Mouse (Mus musculus) C2C12 (cell line): ENCODE data around the gene Defb25. TPM values are rescaled to one million over a fixed set of nuclear protein-coding genes. Genes with fewer than 3 reads are reported as not detected.

Experiments
- H3K27me3 ChIP-seq: one replicate; pipeline ENCODE4 v1.6.1; 2011; ENCODE audit not compliant: control insufficient read depth, insufficient read depth, insufficient read length
- H3K36me3 ChIP-seq: one replicate; pipeline ENCODE4 v1.6.1; 2011; ENCODE audit not compliant: control insufficient read depth, insufficient read depth
- H3K4me3 ChIP-seq: one replicate; pipeline ENCODE4 v1.5.1; 2011; ENCODE audit warnings: mild to moderate bottlenecking, control low read depth; ENCODE audit not compliant: poor library complexity, insufficient read depth, severe bottlenecking
- H3K79me2 ChIP-seq: one replicate; pipeline ENCODE4 v1.6.1; 2011; ENCODE audit not compliant: control insufficient read depth, insufficient read depth
- H3K79me3 ChIP-seq: one replicate; pipeline ENCODE4 v1.6.1; 2011; ENCODE audit warnings: low read depth, control low read depth
- H3ac ChIP-seq: one replicate; pipeline ENCODE3; 2011; ENCODE audit warnings: low read depth; ENCODE audit not compliant: control insufficient read depth, insufficient read length
- CEBPB ChIP-seq: IDR thresholded peaks from one replicate; pipeline ENCODE4 v1.6.1; 2011; ENCODE audit warnings: low read depth, mild to moderate bottlenecking, control low read depth, moderate library complexity
- CTCF ChIP-seq: IDR thresholded peaks from one replicate; pipeline ENCODE4 v1.5.1; 2011; ENCODE audit not compliant: control insufficient read depth, insufficient read depth, insufficient read length
- FOSL1 ChIP-seq: IDR thresholded peaks from one replicate; pipeline ENCODE4 v1.8.0; 2011; ENCODE audit warnings: mild to moderate bottlenecking, low read length; ENCODE audit not compliant: poor library complexity, insufficient read depth, severe bottlenecking
- MAX ChIP-seq: IDR thresholded peaks from one replicate; pipeline ENCODE4 v1.6.1; 2011; ENCODE audit warnings: mild to moderate bottlenecking, control low read depth
- MYOD1 ChIP-seq: IDR thresholded peaks from one replicate; pipeline ENCODE4 v1.6.1; 2011; ENCODE audit warnings: low read depth; ENCODE audit not compliant: control insufficient read depth, insufficient read length
- MYOG ChIP-seq: IDR thresholded peaks from one replicate; pipeline ENCODE4 v1.6.1; 2011; ENCODE audit not compliant: control insufficient read depth, insufficient read length; ENCODE audit errors: extremely low read depth
- USF1 ChIP-seq: IDR thresholded peaks from one replicate; pipeline ENCODE4 v1.6.1; 2011; ENCODE audit warnings: low read depth, mild to moderate bottlenecking, control low read depth, moderate library complexity
- polyA plus RNA-seq: library from polyadenylated mRNA; unstranded; fragments of >200 nt; fragmentation: generic; extraction: Trizol; gene quantifications from one replicate; pipeline ENCODE4 v1.2.1, GENCODE M21; 2012; ENCODE audit warnings: missing spikeins

Gene Defb25
- polyA plus RNA-seq, 1 experiment: 3.6 TPM

DNA sequence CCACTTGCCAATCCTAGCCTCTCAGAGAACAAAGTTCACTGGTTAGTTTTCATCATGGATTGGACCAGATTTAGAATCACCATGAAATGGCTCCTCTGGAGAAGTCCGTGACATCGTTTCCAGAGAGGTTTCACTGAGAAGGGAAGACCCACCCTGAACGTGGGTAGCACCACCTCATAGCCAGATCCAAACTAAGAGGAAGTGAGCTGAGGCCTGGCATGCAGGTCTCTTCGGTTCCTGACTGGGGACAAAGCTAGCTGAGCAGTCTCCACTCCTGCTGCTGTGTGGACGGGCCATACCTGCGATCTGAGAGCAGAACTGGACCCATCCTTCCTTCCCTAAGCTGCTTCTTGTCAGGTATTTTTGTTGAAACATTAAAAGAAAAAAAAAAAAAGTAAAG, 38.3 kb upstream of the Defb25 start:
- Histone ChIP-seq H3ac (no peak overlapping the region), H3K79me3 (no peaks in the 10 kb centered on the region), H3K79me2 (no peaks in the 10 kb centered on the region), H3K4me3 (no peak overlapping the region), H3K27me3 (no peaks in the 10 kb centered on the region), H3K36me3 (no peaks in the 10 kb centered on the region)
- TF ChIP-seq CEBPB (no peak), MYOD1 (no peak), CTCF (no peak), FOSL1 (no peak), USF1 (no peak), MAX (no peak), MYOG (no peak)

DNA sequence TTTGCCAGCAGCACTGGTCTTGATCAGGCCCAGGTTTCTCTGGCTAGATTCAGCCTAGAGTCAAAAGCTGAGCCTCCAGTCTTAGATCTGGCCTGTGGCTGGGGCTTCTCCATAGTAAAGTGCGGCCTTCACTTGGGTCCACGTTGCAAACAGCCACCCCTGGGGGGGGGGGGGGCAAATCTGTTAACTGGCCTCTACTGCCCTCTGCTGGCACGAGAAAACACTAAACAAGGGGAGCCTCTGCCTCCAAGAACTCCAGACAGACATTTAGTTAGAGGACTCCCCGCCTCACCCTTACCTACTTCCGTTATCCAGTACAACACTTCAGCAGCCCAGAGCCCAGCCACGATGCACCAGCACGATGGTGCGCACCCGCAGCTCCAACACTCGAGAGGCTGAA, 34.5 kb upstream of the Defb25 start:
- H3K36me3 ChIP-seq: no peaks in the 10 kb centered on the region
- H3K27me3 ChIP-seq: no peaks in the 10 kb centered on the region
- TF ChIP-seq USF1 (no peak), MYOG (no peak), FOSL1 (no peak), MAX (no peak)
- H3K79me2 ChIP-seq: no peaks in the 10 kb centered on the region
- H3K4me3 ChIP-seq: no peak overlapping the region
- H3ac ChIP-seq: no peak overlapping the region
- H3K79me3 ChIP-seq: no peaks in the 10 kb centered on the region

DNA sequence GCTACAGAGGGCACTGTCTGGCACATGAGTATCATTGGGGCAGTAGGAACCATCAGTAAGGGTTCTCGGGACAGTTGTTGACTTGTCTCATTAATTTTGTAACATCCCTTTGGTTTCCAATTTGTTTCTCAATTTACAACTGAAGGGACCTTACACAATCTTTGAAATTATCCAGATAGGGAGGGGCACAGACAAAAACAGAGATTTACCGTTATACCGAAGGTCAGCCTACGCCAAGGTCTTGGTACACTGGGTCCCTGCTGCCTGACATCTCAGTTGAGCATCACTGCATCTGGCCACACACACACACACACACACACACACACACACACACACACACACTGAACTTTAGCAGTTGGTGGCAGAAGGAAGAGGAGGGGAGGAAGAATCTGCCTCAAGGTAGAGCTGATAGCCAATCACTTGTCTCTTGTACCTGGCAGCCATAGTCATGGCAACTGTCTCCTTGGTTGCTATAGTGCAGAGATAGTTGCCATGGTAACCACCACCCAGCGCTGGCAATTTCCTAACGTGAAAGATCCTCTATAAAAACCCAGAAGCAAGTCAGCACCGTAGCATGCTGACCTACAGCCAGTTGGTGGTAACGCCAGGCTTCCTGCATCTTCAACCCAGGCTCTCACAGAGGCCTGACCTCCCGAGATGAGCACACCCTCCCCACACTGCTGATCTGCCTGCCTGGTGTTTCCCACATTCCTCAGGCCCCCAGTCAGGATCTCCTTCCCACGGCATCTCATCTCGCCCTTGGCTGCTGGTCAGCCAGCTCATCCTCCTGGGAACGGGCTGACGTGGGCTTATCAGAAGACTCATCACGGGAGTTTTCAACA, 31.2 kb upstream of the Defb25 start:
- no peak for TF ChIP-seq MYOG
- TF ChIP-seq FOSL1: peak; percentile 17
- peak; percentile 54 for TF ChIP-seq MAX
- no peak for TF ChIP-seq USF1
- peak; percentile 31 for TF ChIP-seq MYOD1
- TF ChIP-seq CTCF: no peak
- no peak for TF ChIP-seq CEBPB
- Histone ChIP-seq H3K4me3 (no peak overlapping the region), H3K27me3 (no peaks in the 10 kb centered on the region), H3K79me3 (no peaks in the 10 kb centered on the region), H3ac (no peak overlapping the region), H3K79me2 (no peaks in the 10 kb centered on the region), H3K36me3 (no peaks in the 10 kb centered on the region)

DNA sequence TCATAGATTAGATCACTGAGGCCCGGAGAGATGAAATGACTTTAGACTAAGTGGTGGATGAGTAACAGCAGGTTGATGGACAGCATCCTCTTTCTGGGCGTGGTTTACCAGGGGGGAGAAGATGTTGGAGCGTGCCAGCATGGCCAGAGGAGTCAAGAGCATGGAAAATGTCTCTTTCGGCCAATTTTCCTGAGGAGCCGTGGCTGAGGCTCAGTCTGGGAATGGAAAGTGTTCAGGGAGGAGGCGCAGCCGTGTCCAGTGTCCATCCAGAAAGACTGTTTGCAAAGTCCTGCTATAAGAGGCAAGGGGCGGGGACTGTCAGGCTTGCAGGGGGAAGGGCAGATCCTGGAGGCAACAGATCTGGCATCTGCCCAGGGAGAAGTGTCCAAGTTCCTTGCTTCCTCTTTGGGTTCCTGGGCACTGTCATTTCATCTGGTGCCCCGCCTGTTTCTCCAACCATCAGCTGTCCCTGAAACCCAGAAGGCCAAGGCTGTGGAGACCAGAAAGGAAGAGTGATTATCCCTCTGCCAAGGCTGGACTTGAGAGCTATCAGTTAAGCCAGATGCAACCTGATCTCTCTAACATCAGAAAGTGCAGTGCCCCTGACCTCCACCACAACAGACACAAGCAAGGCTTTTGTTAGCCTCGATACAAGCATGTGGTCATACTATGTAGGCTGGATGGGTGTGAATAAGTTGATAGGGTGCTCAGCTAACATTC, 30.2 kb upstream of the Defb25 start:
- H3K4me3 ChIP-seq: no peak overlapping the region
- no peaks in the 10 kb centered on the region for H3K79me2 ChIP-seq
- TF ChIP-seq FOSL1 (no peak), USF1 (no peak), CEBPB (no peak), MYOD1 (peak; percentile 12), CTCF (no peak), MAX (peak; percentile 50), MYOG (no peak)
- H3K27me3 ChIP-seq: no peaks in the 10 kb centered on the region
- no peaks in the 10 kb centered on the region for H3K79me3 ChIP-seq
- H3ac ChIP-seq: peak overlapping the region; percentile 39
- no peaks in the 10 kb centered on the region for H3K36me3 ChIP-seq

DNA sequence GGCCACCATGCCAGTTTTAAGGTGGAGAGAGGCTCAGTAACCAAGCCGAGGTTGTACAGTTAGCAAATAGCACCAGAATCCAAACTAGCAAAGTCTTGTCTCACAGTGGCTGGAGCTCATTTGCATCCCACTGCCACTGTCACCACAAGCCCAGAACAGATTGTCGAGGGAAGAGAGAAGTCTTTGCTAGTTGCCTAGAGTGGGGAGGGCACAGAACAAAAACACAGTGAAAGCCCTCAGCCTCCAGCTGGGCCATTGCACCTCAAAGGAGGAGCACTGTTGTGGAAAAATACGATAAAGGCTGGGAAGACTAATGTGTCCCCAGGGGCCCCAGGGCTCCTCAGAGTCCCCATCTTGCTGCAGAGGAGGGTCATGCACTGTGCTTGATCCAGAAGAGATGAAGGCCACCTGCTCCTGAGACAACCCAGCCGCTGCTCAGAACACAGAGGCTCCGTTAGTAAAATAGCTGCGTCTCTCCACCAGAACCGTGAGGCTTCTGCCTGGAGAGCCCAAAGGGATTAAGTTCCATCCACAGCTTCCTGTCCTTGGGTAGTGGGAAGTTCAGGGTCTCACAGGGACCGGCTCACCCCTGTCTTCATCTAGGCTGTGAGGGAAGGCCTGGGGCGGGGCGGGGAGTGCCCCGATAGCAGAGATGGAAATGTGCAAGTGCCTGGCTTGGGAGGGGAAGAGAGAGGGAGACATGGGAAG, 16.7 kb upstream of the Defb25 start:
- TF ChIP-seq MYOD1 (peak; percentile 34), USF1 (no peak)
- no peaks in the 10 kb centered on the region for H3K27me3 ChIP-seq

More for the DNA sequence above, 16.7 kb upstream of the Defb25 start:
- Histone ChIP-seq H3K36me3 (peaks cover 13% of the 10 kb centered on the region), H3K4me3 (no peak overlapping the region), H3K79me2 (no peaks in the 10 kb centered on the region), H3ac (peak overlapping the region; percentile 27), H3K79me3 (no peaks in the 10 kb centered on the region)
